Mouse (Mus musculus): ENCODE data around the gene Eef2kmt.
"Not testable (repeated sequence)": the region's sequence is repeated elsewhere in the genome, so short reads cannot be mapped to it uniquely, and the experiment has no call there.

The Eef2kmt gene

GRCm38 (mm10) chr16:5255779-5256496 lies at the start of gene Eef2kmt:
Eef2kmt (minus strand) TSS chr16:5255983.
- DNase-seq (ENCODE audit: low spot score) = peak; percentile 92

DNA sequence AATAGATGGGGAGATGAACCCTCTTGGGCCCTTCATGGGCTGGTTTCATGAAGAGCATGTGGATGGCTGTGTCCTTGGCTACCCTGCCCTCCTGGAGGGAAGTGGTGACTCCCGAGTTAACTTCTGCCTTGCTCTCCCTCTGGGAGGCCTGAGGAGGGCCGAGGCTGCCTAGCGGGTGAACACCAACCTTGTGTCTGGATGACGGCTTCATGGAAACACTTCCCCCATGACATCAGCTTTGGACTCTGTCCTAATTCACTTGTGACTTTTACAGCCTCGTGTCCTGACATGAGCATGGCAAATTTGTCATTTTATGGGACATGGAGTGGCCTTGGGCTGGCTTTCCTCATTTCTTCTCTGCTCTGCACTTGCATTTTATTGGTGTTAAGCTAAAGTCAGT lies 39.5 kb upstream of the Eef2kmt start:
- DNase-seq (ENCODE audit: low spot score) = no peak

DNA sequence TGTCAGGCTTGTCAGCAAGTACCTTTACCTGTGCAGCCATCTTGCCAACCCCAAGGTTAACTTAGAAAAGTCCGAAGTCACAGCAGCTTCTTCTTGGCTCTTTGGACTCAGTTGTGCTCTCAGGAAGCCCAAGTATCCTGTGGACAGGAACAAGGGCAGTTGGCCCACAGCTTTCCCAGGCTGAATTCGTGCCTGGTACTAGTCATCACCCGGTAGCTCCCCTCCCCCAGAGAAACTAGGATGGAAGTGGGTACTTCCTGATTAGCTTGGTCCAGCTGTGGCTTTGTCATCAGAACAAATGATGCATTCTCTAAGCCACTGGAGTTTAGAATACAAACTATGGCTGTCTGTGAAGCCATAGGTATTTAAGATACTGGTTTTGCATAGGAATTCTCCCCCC lies 29.6 kb upstream of the Eef2kmt start:
- no peak for DNase-seq (ENCODE audit: low spot score)

DNA sequence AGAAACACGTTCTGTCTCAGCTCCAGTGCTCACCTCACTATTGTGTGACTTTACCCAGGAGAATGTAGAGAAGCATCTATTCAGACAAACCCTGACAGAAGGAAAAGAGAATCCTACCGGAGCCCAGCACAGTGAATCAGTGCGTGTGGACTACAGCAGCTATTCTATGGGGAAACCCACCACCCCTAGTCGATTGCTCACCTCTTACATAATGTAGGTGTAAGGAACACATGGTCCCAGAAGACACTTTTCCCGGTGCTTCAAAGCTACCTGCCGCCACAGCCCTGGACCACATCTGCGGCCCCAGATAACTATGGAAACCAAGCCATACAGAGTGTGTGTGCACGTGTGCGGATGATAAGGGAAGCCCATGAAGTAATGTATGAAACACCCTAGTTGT lies 26.9 kb upstream of the Eef2kmt start:
- DNase-seq (ENCODE audit: low spot score) = no peak

DNA sequence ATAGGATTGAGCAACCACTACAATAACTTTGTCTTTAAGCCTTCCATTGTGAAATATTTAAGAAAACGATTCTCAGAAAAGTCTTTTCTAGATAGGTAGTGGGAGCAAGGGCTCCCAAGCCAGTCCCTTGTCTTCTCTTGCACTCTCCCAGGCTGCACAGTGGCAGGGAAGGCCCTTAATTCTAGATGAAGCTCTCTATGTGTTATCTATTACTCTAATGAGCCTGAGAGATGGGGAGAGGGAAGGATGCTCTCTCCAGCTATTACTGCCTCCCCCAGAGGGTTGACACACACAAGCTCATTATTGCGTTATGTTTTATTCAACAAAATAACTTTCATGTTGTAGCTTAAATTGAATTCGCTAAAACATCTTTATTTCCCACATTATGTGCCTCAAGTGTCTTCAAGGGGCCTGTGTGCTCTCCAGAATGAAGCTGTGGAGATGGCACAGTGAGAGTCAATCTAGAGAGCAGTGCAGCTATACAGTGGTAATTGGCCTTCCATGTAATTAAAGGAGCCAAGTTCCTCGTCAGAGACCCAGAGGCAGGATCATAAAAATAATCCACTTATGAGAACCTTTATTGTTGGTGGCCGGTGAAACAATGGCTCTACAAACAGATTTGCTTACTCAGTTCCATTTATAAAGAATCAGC lies 23.9 kb upstream of the Eef2kmt start:
- no peak for DNase-seq (ENCODE audit: low spot score)

- no peak for DNase-seq (ENCODE audit: low spot score)
Measured at GRCm38 (mm10) chr16:5272371-5272770, 16.6 kb upstream of the Eef2kmt start.

GRCm38 (mm10) chr16:5271411-5272035 lies 15.7 kb upstream of the Eef2kmt start:
- no peak for DNase-seq (ENCODE audit: low spot score)

DNA sequence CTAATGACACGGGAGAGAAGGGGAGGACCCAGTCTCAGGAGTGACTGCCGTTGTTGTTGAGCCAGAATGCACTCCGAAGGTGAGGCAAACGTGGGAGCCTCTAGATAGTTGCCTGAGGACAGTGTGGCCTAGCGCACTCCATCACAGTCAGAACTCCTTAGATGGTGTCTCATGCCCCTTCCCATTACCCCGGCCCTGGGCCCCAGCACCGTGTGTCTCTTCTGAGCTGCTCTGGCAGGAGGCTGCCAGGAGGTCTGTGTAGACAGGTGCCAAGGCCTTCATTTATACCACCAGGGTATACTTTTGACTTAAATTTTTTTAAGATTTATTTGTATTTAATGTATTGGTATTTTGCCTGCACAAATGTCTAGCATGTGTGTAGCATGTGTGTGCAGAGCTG lies 8.1 kb upstream of the Eef2kmt start:
- no peak for DNase-seq (ENCODE audit: low spot score)

- DNase-seq (ENCODE audit: low spot score) = no peak
Measured at GRCm38 (mm10) chr16:5263156-5263555, 7.4 kb upstream of the Eef2kmt start.

DNA sequence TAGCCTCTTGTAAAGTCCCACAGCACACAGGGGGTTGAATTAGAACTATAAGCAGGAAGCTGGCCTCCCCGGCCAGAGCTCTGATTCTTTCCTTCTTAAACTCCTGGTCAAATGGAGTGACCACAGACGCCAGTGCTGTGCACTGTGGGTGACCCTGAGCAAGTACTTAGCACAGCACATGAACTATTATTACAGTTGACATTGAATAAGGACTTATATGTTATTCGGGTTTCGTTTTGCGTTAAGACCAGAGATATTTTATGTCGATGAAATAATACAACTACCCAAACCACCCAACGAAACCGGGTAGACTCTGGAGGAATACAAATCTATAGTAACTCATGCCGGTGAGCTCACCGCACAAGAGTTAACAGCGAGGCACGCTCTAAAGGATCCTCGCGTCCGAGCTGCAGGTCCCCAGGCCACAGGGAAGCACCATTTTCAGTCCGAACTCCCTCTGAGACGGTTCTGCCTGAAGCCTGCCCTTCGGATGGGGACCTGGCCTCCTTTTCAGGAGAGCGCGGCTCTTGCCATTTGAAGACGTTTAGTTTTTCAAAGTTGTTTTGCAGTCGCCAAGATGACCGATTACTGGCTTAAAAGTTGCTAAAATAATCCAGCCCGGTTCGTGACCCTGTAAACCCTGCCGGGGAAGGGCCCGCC lies 572 bp downstream of the Eef2kmt start:
- no peak for DNase-seq (ENCODE audit: low spot score)

DNA sequence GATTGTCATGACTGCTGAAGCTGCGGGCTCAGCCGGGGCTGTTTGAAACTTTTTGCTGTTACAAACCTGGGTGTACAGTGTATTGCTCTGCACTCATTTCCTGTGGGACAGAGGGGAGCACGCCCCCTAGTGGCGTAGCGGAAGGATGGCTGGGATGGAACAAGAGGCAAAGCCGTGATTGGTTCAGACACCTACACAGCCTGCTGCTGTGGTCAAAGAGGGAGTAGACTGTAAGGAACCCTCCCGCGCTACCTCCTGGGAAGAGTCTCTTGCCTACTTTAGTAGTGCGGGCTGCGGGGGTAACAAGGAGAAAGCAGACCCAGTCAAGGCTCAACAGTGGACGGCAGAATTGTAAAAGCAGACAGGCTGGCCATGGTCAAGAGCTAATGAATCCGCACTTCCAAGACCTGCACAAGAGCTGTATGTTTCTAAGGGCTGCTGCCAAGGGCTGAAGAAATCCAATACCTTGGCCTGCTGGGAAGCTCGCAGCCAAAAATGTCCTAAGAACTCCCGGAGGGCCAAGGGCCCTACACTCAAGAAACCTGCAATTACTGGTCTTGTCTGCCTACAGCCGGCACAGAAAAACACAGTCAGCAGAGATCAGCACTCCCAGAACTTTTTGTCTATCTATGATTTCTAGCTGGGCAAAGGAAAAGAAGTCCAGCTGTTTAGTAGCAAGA lies 1.3 kb downstream of the Eef2kmt start:
- peak; percentile 60 for DNase-seq (ENCODE audit: low spot score)

GRCm38 (mm10) chr16:5252260-5252659 lies 3.5 kb downstream of the Eef2kmt start:
- DNase-seq (ENCODE audit: low spot score) = no peak

DNA sequence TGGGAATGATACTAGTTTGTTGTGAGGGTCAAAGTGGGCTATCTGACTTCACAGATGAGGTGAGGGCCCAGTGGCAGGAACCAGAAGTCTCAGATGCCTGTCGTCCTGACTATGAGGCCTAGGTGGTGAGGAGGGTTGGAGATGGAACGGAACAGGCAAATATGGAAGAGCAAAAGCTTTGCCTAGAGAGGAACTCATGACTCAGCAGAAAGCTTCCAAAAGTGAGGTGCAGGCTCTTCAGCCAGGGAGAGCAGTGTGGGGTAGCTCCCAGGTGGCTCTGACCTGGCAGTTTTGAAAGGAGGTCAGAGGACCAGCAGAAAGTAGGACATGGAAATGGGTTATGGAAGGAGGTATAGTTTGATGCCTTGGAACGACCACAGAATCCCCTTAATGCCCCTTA lies 4.9 kb downstream of the Eef2kmt start:
- no peak for DNase-seq (ENCODE audit: low spot score)

DNA sequence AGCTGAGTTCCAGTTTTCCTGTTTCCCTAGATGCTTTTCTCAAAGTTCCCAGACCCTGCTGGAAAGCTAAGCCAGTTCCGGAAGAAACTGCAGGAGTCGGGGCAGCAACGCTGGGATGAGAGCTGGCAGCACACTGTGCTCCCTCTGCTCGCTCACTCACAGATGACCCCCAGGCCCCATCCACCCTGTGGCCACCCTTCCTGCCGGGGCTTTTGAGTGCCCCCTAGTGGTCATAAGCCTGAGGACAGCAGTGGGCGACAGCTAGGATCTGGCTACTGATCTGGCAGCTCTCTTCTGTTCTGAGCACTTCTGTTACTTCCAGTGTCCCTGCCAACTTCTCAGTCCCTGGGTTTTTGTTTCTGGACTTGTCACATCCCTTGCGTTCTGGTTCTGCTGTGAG lies 11.4 kb downstream of the Eef2kmt start:
- DNase-seq (ENCODE audit: low spot score) = no peak

GRCm38 (mm10) chr16:5242882-5243281 lies 12.9 kb downstream of the Eef2kmt start:
- DNase-seq (ENCODE audit: low spot score) = no peak

DNA sequence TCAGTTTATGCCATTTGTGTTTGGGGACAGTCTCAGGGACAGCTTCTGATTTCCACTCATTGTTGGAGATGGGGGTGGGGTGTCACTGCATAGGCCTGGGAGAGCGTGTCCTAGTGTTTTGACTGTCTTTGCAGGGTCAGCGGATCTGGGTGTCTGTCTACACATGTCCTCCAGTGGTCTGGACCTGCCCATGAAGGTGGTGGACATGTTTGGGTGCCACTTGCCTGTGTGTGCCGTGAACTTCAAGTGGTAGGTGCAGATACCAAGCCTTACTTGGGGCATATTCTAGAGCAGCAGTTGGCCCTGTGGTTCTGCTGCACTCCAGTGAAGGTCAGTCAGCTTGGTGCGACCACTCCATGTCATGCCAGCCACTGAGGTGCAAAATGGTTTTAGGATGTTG lies 13.4 kb downstream of the Eef2kmt start:
- no peak for DNase-seq (ENCODE audit: low spot score)

DNA sequence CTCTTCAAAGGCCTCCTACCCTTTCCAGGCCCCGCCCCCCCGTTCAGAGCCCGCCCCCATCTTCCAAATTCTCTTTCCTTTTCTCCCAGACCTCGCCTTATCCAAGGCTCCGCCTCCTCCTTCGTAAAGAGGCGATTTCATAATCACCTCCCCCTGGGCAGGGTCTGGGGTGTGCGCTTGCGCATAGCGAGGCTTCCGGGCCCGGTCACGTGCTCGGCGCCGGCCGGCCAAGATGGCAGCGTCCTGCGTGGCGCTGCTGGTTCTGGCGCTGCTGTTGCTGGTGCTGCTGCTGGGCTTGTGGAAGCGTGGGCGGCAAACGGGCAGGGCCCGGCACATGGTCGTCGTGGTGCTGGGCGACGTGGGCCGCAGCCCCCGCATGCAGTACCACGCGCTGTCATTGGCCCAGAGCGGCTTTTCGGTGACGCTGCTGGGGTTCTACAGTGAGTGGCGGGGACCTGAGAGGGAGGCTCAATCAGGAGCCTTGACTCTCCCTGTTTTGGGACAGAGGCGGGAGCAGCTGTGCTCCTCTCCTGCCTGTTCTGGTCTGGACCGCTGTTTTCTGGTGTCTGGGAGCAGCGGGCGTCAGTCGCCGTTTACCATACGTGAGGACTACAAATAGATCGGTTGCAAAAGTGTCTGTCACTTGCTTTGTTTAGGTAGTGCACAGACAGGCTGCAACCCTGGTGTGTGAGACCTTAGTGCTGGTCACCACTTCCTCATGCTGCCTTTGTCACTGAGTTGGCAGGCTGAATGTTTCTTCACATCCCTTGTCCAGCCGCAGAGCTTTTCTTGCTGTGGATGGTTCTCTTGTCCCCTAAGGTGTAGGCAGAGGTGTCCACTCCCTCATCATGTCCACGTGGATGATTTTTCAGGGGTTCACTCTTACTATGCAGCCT lies 22.1 kb downstream of the Eef2kmt start, which contains the start of gene Alg1:
TSS of gene Alg1 (plus strand) at position 204 of the 896 bp plus-strand sequence.
- peak; percentile 74 for DNase-seq (ENCODE audit: low spot score)

DNA sequence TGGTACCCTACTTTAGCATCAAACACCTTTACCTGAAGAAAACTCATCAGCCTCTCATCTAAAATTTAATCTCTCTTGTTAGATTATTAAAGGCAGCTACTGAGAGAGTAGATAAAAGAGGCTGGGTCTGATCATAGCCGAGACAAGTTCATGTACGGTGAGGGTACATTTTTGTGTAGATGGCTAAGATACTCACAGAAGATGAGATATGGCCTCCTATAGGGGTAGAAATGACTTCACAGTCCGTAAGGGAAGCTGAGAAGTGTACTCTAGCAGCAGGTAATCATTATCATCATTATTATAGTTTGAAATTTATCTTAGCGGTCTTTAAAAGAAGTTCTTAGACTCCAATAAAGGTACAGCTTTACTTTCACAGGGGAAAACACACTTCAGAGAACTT lies 22.8 kb downstream of the Eef2kmt start:
- no peak for DNase-seq (ENCODE audit: low spot score)

GRCm38 (mm10) chr16:5228103-5228502 lies 27.7 kb downstream of the Eef2kmt start:
- DNase-seq (ENCODE audit: low spot score) = not testable (repeated sequence)

- DNase-seq (ENCODE audit: low spot score) = not testable (repeated sequence)
Measured at GRCm38 (mm10) chr16:5227501-5227900, 28.3 kb downstream of the Eef2kmt start.

- not testable (repeated sequence) for DNase-seq (ENCODE audit: low spot score)
Measured at GRCm38 (mm10) chr16:5226534-5226933, 29.2 kb downstream of the Eef2kmt start.
